Mouse (Mus musculus) heart, postnatal 14 days (tissue): Measurements from ENCODE around the gene Ostc. TPM values are rescaled to one million over a fixed set of nuclear protein-coding genes. Genes with fewer than 3 reads are reported as not detected.

ENCODE experiments used
- DNase-seq, 2 experiments: peaks; one replicate each; pipeline ENCODE4 v3.0.0; 2021 to 2022
- intact Hi-C: fragments of 180-260 bp; cut with DNase I; formaldehyde crosslinking; loops from one replicate; pipeline ENCODE4 v1.15.1; 2025
- total RNA-seq, 2 experiments: library from RNA; stranded (reverse); gene quantifications; 2 replicates each; pipeline ENCODE4 v1.2.3; 2021

Ostc gene
- total RNA-seq, 2 experiments from 2014 or later = 42.1 to 55.0 TPM

DNA sequence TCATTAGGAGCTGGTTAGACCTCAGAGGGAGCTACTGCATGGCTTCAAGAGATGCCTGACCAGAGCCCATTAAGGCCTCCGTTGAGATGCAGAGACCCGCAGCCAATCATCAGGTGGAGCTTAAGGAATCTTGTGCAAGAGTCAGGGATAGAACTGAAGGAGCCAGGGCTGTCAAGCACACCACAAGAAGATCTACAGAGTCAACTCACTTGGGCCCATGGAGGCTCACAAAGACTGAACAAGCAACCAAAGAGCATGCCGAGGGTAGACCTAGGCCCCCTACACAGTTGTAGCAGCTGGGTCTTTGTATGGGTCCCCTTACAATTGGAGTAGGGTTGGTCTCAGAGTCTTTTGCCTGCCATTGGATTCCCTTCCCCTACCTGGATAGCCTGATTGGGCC is 46.7 kb downstream of the Ostc start:
- intact Hi-C loops = no loop called here
- no peak for DNase-seq

DNA sequence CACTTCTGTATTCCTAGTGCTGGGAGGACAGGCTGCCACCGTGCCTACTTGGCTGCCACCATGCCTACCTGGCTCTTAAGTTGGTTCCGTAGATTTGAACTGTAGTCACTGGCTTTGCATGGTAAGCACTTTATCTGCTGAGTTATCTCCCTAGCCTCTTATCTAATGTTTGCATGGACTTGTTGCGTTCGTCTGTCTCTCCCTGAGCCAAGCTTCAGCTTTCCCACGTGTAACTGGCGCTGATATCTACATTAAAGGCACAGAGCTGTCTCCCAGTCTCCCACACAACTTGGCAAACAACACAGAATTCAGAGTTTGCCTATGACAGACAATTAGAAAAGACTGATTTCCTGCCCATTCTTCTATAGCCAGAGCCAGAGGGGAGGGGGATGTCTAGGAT is 48.6 kb downstream of the Ostc start:
- intact Hi-C loops = no loop called here
- no peak for DNase-seq

DNA sequence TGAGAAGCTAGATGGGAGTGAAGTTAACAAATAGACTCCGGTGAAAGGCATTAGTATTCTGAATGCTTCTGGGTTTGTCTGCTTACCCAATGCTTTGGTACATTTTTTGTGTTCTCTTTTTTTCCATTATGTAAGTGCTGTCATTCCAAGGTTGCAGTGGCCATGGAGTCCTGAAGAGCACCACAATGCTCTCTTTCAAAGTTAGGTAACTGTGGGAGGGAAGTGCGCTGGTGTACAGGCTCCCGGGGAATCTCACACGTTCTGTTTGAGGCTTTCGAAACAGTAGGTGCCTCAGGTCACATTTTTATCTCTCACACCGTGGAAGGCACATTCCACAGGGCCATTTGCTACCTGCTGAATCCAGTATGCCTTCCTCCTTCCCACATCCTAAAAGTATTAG is 59.7 kb downstream of the Ostc start:
- intact Hi-C loops = no loop called here
- DNase-seq = no peak

DNA sequence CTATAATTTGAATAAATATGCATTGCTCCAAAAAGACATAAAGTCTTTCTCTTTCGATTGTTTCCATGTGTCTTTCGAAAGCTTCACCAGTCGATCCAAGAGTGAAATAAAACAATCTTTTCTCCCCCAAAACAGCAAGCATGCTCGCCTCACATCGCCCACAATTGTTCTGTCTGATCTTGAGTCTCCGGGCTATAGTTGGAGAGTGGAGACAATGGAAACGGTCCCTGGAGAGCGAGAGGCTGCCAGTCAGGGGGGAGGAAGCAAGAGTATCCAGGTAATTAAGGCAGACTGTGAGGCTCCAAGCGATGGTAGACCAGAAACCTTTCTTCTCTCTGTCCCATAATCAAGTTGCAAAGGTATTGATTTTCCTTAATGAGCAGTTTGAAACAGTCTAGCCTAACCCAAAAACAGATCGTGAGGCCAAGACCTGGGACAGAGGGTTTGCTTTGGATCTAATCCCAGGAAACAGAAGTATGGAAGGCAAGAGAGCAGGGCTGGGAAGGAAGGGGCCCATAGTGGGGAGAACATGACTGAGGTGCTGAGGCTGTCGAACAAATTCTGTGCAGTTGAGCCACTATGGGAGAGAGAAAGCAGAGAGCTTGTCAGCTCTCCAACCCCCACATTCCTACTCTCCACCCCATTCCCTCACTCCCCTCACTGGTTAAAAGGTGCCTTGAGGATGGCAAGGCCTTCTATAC is 63.0 kb downstream of the Ostc start:
- DNase-seq = no peak
- intact Hi-C loops = no loop called here

Other genes starting within 250 kb of the Ostc start
- gene Etnppl, start 92.0 kb downstream of the Ostc start, total RNA-seq = not detected
- 100 to 1,000 TPM; 373 to 414 TPM for gene Rpl34, start 21.0 kb upstream of the Ostc start, total RNA-seq